Mouse (Mus musculus) lung, postnatal 14 days (tissue): ENCODE data around the gene Umod.

Experiments
- DNase-seq: peaks from one replicate; pipeline ENCODE4 v3.0.0; 2021

Gene Umod

GRCm38 (mm10) chr7:119427180-119427616 lies 51.9 kb downstream of the Umod start:
- no peak for DNase-seq

DNA sequence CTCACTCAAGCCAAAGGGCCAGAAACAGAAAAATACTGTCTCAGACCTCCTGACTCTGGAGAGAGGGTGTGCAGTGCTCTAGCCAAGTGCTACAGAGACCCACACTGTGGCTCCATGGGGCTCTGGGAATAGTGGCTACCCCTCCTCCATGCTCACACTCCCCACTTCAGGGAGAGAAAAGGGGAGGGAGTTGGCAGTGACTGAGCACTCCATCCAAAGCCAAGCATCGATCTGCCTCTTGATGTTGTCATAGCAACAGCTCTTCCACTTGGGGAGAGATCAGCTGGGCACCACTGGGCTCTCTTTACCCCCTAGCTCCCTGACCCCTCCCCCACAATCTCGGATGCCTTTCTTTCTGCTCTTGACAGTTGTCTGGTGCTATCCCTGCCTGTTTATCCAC lies 58.4 kb downstream of the Umod start:
- DNase-seq: no peak

- no peak for DNase-seq
These were observed 60.6 kb downstream of the Umod start for GRCm38 (mm10) chr7:119418523-119418922.
